ENCODE assay signal across 11 mouse cellular contexts in genomic region chr6:37735288-37735961, GRCm38 (mm10).
DNase-seq lines count a peak whose midpoint lies in the region; TF ChIP-seq lines count a peak whose summit lies in the region.
"Had no signal": no experiment of that assay in that cellular context is flagged by ENCODE, and none has a peak within 500 bp of the region (broad histone marks: within the 10 kb centered on the region; RNA-seq: fewer than 3 reads in every experiment).

No protein-coding gene starts in this region.

- intact Hi-C loops in heart, postnatal 36 days (cut with DNase I): no loop called here
- intact Hi-C loops in left cerebral cortex, postnatal 25 days (cut with DNase I): loop anchor here (10.0 kb wide), 1 partner anchor 131 kb away; no protein-coding TSS in a partner anchor

- H3K27ac ChIP-seq in embryonic fibroblast, embryonic 13.5 days (ENCODE audit: insufficient read depth, low read length): peak overlapping the region; percentile 22; the same call in 1 of the 2 replicates
- H3K27ac ChIP-seq: embryonic facial prominence, embryonic 13.5 days; liver, embryonic 15.5 days; stomach, embryonic 15.5 days had no signal

- H3K4me3 ChIP-seq in embryonic fibroblast, embryonic 13.5 days (ENCODE audit: insufficient read depth, low read length): no peak overlapping the region
- H3K4me3 ChIP-seq: embryonic facial prominence, embryonic 13.5 days; liver, embryonic 15.5 days; stomach, embryonic 15.5 days had no signal

- no peak for TF ChIP-seq POLR2A in embryonic fibroblast, embryonic 13.5 days (IDR thresholded peaks at IDR 0.05; ENCODE audit: low read depth, low read length)

- H3K4me1 ChIP-seq in embryonic fibroblast, embryonic 13.5 days (ENCODE audit: control insufficient read depth, insufficient read depth, low read length): peaks cover 4% of the 10 kb centered on the region; the same call in 1 of the 2 replicates
- H3K4me1 ChIP-seq: embryonic facial prominence, embryonic 13.5 days; liver, embryonic 15.5 days had no signal

- DNase-seq in gastrocnemius, adult 18-20 months (ENCODE audit: low spot score): peak; percentile 21
- DNase-seq in gastrocnemius, adult 8-10 months (ENCODE audit: low spot score in 2 of 2): no peak
- DNase-seq in heart, postnatal 36 days: peak; percentile 19 to 32
- DNase-seq in lung, postnatal 14 days: peak; percentile 12
- DNase-seq in frontal cortex, postnatal 36 days (ENCODE audit: low spot score in 2 of 2): no peak
- DNase-seq in testis, postnatal 10 days (ENCODE audit: low spot score): no peak
- DNase-seq in left cerebral cortex, postnatal 25 days (ENCODE audit: low spot score in 2 of 2): no peak

- no peak for TF ChIP-seq CTCF in embryonic fibroblast, embryonic 13.5 days (IDR thresholded peaks at IDR 0.05; ENCODE audit: borderline replicate concordance, insufficient read depth, low read length)

Comparison
In these comparisons a context has a peak if more than half of its experiments do, and no peak if none do; other contexts are left out.
1. DNase-seq: peak in gastrocnemius, adult 18-20 months (single experiment), heart, postnatal 36 days (2 of 2) and lung, postnatal 14 days (single experiment); none in gastrocnemius, adult 8-10 months (0 of 2), frontal cortex, postnatal 36 days (0 of 2), testis, postnatal 10 days (single experiment) and left cerebral cortex, postnatal 25 days (0 of 2).